Mouse (Mus musculus): ENCODE results near the gene Eci3. TPM values are rescaled to one million over a fixed set of nuclear protein-coding genes. Genes with fewer than 3 reads are reported as not detected.

Gene Eci3
- polyA plus RNA-seq, 1 experiment from 2014 or later: 0.44 TPM

- DNase-seq (ENCODE audit: low spot score): no peak
- Histone ChIP-seq H3K27ac (replicated peaks; ENCODE audit: low read depth, low read length) (no peak overlapping the region), H3K4me3 (ENCODE audit: low read depth, low read length) (no peak overlapping the region), H3K9me3 (ENCODE audit: control insufficient read depth, low read length) (no peaks in the 10 kb centered on the region), H3K4me1 (ENCODE audit: control insufficient read depth, insufficient read depth, low read length) (no peaks in the 10 kb centered on the region), H3K4me2 (ENCODE audit: low read depth, severe bottlenecking) (no peak overlapping the region), H3K27me3 (ENCODE audit: control insufficient read depth, insufficient read depth, low read length) (no peaks in the 10 kb centered on the region), H3K36me3 (ENCODE audit: control insufficient read depth, insufficient read depth, low read length) (no peaks in the 10 kb centered on the region), H3K9ac (ENCODE audit: low read length) (no peak overlapping the region)
- ATAC-seq (ENCODE audit: insufficient number of reproducible peaks, low FRiP score, low TSS enrichment, low read depth): no peak
- WGBS: 87% methylated on average over 9 of the region's 9 CpGs
These were observed 49.0 kb downstream of the Eci3 start for GRCm38 (mm10) chr13:34914614-34915013.

Other genes starting within 250 kb of the Eci3 start
- not detected in 2 replicates for gene Fam50b, start 229.0 kb downstream of the Eci3 start, polyA plus RNA-seq (2014; fragmentation: Nextera tagmentation; extraction: Ambion mirVana)
- 97.8 and 114 TPM in 2 replicates for gene Prpf4b, start 88.5 kb downstream of the Eci3 start, polyA plus RNA-seq (2014; fragmentation: Nextera tagmentation; extraction: Ambion mirVana)
- gene Fam217a, start 39.5 kb downstream of the Eci3 start, polyA plus RNA-seq (2014; fragmentation: Nextera tagmentation; extraction: Ambion mirVana): 0.84 and 1.1 TPM in 2 replicates
- not detected in 2 replicates for gene 4933417A18Rik, start 39.4 kb downstream of the Eci3 start, polyA plus RNA-seq (2014; fragmentation: Nextera tagmentation; extraction: Ambion mirVana)
- 141 and 143 TPM in 2 replicates for gene Eci2, start 63.3 kb upstream of the Eci3 start, polyA plus RNA-seq (2014; fragmentation: Nextera tagmentation; extraction: Ambion mirVana)

Measured in limb, embryonic 11.5 days (tissue).